Mouse (Mus musculus) activated CD4-positive, CD25-positive, alpha-beta regulatory T cell, adult 9 weeks (primary cell): ENCODE results near the gene Tmem119. TPM values are rescaled to one million over a fixed set of nuclear protein-coding genes. Genes with fewer than 3 reads are reported as not detected.

Source experiments
- polyA plus RNA-seq: library from polyadenylated mRNA; unstranded; fragments of 100-300 nt; shearing (Covaris generic); gene quantifications from one replicate; pipeline ENCODE4 v1.2.1, GENCODE M21; 2017

The Tmem119 gene
- polyA plus RNA-seq = not detected

DNA sequence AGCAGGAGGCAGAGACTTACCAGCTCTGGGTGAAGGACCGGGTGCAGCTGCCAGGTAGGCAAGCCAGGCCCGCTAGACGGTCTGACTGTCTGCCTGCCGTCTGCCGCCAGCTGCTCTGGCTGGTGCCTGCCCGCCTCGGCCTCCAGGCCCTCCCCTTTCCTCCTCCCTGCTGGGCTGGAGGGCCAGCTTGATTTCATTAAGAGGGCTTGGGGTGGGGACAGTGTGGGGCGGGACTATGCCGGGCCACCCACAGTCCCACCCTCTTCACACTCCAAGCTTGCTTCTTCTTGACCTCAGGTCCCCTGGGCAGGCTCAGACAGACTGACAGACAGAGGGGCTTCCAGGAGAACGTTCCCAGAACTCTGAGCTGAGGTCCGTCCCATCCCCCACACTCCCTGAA lies at the start of gene Tmem119:
Tmem119 (minus strand) TSS at position 237 of the 400 bp plus-strand sequence.

DNA sequence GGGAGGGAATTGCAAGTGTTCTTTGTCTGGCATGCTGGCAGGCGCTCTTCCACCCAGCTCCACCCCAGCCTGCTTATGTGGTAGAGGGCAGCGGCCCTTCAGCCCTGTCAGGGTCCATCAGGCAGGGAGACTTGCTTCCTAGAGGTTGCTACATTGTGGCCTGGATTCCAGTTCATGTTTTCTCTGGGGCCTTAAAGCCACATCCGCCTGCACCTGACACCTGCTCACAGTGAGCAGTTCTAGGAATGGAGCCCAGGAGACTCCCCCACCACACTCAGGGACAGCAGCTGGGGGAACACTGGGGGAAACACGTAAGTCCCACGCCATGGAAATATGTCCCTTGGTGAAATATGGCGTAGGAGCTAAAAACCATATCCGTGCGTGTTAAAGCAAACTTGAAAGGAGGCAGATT lies 32.2 kb upstream of the Tmem119 start, which contains the start of gene Selplg:
Selplg (minus strand) TSS at position 155 of the 412 bp plus-strand sequence.

DNA sequence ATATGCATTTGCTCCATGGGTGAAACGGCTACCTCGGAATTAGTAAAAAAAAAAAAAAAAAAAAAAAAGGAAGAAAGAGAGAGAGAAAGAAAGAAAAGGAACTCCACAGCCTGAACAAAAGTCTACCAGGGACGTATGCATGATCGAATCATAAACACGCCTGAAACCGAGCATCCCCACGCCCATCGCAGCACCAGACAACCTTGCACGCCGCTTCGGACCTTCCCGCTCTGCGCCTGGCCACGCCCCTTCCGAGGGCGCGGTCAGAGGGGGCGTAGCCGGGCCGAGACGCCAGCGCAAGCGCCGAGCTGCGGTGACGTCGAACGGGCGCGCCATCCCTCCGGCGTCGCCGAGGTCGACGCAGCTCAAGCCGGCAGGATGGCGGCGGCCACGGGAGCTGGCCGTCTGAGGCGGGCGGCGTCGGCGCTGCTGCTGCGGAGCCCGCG lies 27.8 kb downstream of the Tmem119 start, which contains the start of the genes Sart3 and Iscu:
Sart3 (minus strand) TSS at position 61 of the 446 bp plus-strand sequence.
Iscu (plus strand) TSS at position 299 of the 446 bp plus-strand sequence.

Other genes with a start within 250 kb of the Tmem119 start
- gene Cmklr1, start 150.1 kb downstream of the Tmem119 start, polyA plus RNA-seq = not detected
- gene 1700069L16Rik, start 75.7 kb downstream of the Tmem119 start, polyA plus RNA-seq = not detected
- 9.2 TPM for gene Ficd, start 64.7 kb downstream of the Tmem119 start, polyA plus RNA-seq
- 44.5 TPM for gene Sart3, start 28.0 kb downstream of the Tmem119 start, polyA plus RNA-seq
- 22.2 TPM for gene Iscu, start 27.8 kb downstream of the Tmem119 start, polyA plus RNA-seq
- gene Selplg, start 32.1 kb upstream of the Tmem119 start, polyA plus RNA-seq = 1,088 TPM
- 91.7 TPM for gene Coro1c, start 108.2 kb upstream of the Tmem119 start, polyA plus RNA-seq
- gene Ssh1, start 193.4 kb upstream of the Tmem119 start, polyA plus RNA-seq = 36.1 TPM
- gene Dao, start 203.2 kb upstream of the Tmem119 start, polyA plus RNA-seq = 0.90 TPM